Mouse (Mus musculus): ENCODE results near the gene Abcg1. TPM values are rescaled to one million over a fixed set of nuclear protein-coding genes. Genes with fewer than 3 reads are reported as not detected.
A peak's percentile ranks its signal among the peaks of the same experiment; 100 is the strongest.

Gene Abcg1
- total RNA-seq, 2 experiments from 2014 or later = 5.3 to 7.8 TPM

GRCm38 (mm10) chr17:31079078-31079840 lies 21.8 kb downstream of the Abcg1 start:
- peak; percentile 42 for DNase-seq

GRCm38 (mm10) chr17:31082296-31083078 lies 25.0 kb downstream of the Abcg1 start:
- no peak for DNase-seq

- no peak for DNase-seq
Measured at GRCm38 (mm10) chr17:31085519-31085918, 28.0 kb downstream of the Abcg1 start.

GRCm38 (mm10) chr17:31086196-31086595 lies 28.7 kb downstream of the Abcg1 start:
- DNase-seq = peak; percentile 20

GRCm38 (mm10) chr17:31088711-31089110 lies 31.2 kb downstream of the Abcg1 start:
- peak; percentile 35 for DNase-seq

- no peak for DNase-seq
Measured at GRCm38 (mm10) chr17:31089848-31090247, 32.4 kb downstream of the Abcg1 start.

- no peak for DNase-seq
Measured at GRCm38 (mm10) chr17:31091023-31091735, 33.7 kb downstream of the Abcg1 start.

GRCm38 (mm10) chr17:31094781-31095180 lies 37.3 kb downstream of the Abcg1 start:
- DNase-seq = no peak

- no peak for DNase-seq
Measured at GRCm38 (mm10) chr17:31095570-31095969, 38.1 kb downstream of the Abcg1 start.

- DNase-seq = no peak
Measured at GRCm38 (mm10) chr17:31096893-31097292, 39.4 kb downstream of the Abcg1 start.

GRCm38 (mm10) chr17:31098788-31099187 lies 41.3 kb downstream of the Abcg1 start:
- no peak for DNase-seq

- DNase-seq = no peak
Measured at GRCm38 (mm10) chr17:31103007-31103570, 45.6 kb downstream of the Abcg1 start.

- DNase-seq = no peak
Measured at GRCm38 (mm10) chr17:31103823-31104222, 46.3 kb downstream of the Abcg1 start.

GRCm38 (mm10) chr17:31108388-31108787 lies 50.9 kb downstream of the Abcg1 start:
- DNase-seq = no peak

- DNase-seq = no peak
Measured at GRCm38 (mm10) chr17:31113191-31113856, 55.8 kb downstream of the Abcg1 start.

GRCm38 (mm10) chr17:31116063-31116462 lies 58.6 kb downstream of the Abcg1 start:
- DNase-seq = no peak

- no peak for DNase-seq
Measured at GRCm38 (mm10) chr17:31117946-31118345, 60.5 kb downstream of the Abcg1 start.

GRCm38 (mm10) chr17:31119429-31119828 lies 62.0 kb downstream of the Abcg1 start:
- peak; percentile 86 for DNase-seq

- peak; percentile 62 for DNase-seq
Measured at GRCm38 (mm10) chr17:31121975-31122374, 64.5 kb downstream of the Abcg1 start.

- no peak for DNase-seq
Measured at GRCm38 (mm10) chr17:31125548-31126266, 68.2 kb downstream of the Abcg1 start.

- no peak for DNase-seq
Measured at GRCm38 (mm10) chr17:31128708-31129318, 71.3 kb downstream of the Abcg1 start.
